Mouse (Mus musculus) MEL (cell line): ENCODE measurements at regions not wholly inside any gene's neighbourhood (a gene's known extent, or its start where the extent isn't known, plus 50 kb on each side); places are given as distances from the start of the nearest gene placed in this dataset.

Source experiments
- CHD1 ChIP-seq: IDR thresholded peaks from 2 replicates; pipeline ENCODE4 v1.6.1; 2012; ENCODE audit warnings: low read depth, mild to moderate bottlenecking, inconsistent platforms, low read length, improper control_type of control experiment
- CTCF ChIP-seq, 3 experiments: IDR thresholded peaks in 2 of 3; conservative IDR thresholded peaks in 1 of 3; 2 replicates each; pipeline ENCODE4 v1.5.1; 2011 to 2012; ENCODE audit warnings: low read length in 3 of 3, low read depth in 2 of 3, mild to moderate bottlenecking in 2 of 3, improper control_type of control experiment in 1 of 3, inconsistent platforms in 1 of 3, mixed read lengths in 1 of 3, moderate library complexity in 1 of 3; ENCODE audit not compliant: control insufficient read depth in 1 of 3, insufficient read depth in 1 of 3, poor library complexity in 1 of 3, severe bottlenecking in 1 of 3
- EP300 ChIP-seq, 2 experiments: IDR thresholded peaks; 2 replicates each; pipeline ENCODE4 v1.6.1; 2011; ENCODE audit warnings: improper control_type of control experiment in 2 of 2, low read length in 2 of 2, low read depth in 1 of 2, mild to moderate bottlenecking in 1 of 2
- POLR2A ChIP-seq, 2 experiments: IDR thresholded peaks; 2 replicates each; pipeline ENCODE4 v1.6.1; 2011 to 2012; ENCODE audit warnings: low read length in 2 of 2, mild to moderate bottlenecking in 2 of 2, control low read depth in 1 of 2, improper control_type of control experiment in 1 of 2, low read depth in 1 of 2, moderate library complexity in 1 of 2; ENCODE audit not compliant: control insufficient read depth in 1 of 2, insufficient read depth in 1 of 2, poor library complexity in 1 of 2
- UBTF ChIP-seq: IDR thresholded peaks from 2 replicates; pipeline ENCODE4 v1.6.1; 2012; ENCODE audit warnings: low read depth, mild to moderate bottlenecking, inconsistent platforms, low read length, improper control_type of control experiment, moderate library complexity, borderline replicate concordance; ENCODE audit not compliant: insufficient read depth

DNA sequence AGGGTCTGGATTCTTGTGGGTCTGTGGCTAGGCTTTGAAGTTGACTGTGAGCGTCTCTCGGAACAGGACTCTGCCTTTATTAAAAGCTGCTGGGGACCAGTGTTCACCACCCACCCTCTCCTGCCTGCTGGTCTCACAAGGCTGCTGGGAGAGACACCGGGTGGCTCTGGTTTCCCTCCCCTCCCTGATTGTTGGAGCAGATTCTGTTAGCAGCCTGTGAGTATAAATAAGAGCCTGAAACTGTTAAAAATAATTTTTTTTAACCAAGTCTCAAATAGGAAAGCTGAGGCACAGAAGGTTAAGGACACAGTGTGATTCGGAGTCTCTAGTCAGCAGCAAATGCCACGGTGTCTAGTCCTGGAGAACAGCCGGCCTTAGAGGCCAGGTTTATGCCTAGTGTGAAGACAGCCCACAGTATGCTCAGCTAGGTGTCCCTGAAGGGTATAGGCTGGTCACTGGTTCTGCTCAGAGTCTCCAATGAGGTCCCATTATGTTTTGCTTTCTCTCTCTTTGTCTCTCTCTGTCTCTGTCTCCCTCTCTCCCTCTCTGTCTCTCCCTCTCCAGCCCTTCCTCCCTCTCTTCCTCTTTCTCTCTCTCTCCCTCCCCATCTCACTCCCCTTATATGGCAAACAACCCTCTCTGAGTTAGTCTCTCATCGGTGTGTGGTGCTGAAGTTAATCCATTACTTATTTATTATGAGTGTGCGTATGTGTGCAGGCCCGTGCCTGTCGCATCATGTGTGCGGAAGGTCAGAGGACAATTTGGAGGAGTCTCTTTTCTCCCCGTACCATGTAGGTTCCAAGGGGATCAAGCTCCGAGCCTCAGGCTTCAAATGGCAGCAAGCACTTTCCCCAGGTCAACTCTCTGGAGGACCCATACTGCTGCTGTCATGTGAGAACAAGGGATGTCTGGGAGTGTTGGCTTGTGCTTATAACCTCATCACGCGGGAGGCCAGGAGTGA is 59.1 kb upstream of the Wnt7b start:
- no peak for TF ChIP-seq UBTF
- TF ChIP-seq POLR2A (IDR thresholded peaks at IDR 0.05; ENCODE audit: control insufficient read depth in 1 of 2, insufficient read depth in 1 of 2, low read depth in 1 of 2, low read length in 2 of 2, poor library complexity in 1 of 2), result no peak
- TF ChIP-seq CTCF (IDR thresholded peaks at IDR 0.05 in 2 of 3, conservative IDR thresholded peaks at IDR 0.05 in 1 of 3; ENCODE audit: control insufficient read depth in 1 of 3, insufficient read depth in 1 of 3, low read depth in 2 of 3, low read length in 3 of 3, poor library complexity in 1 of 3, severe bottlenecking in 1 of 3), result no peak
- TF ChIP-seq EP300 (IDR thresholded peaks at IDR 0.05; ENCODE audit: low read depth in 1 of 2, low read length in 2 of 2), result no peak
- TF ChIP-seq CHD1, result no peak
